Mouse (Mus musculus): ENCODE data around the gene Fam129a. TPM values are rescaled to one million over a fixed set of nuclear protein-coding genes. Genes with fewer than 3 reads are reported as not detected.
A peak's percentile ranks its signal among the peaks of the same experiment; 100 is the strongest.

The Fam129a gene
- total and polyA plus RNA-seq, 2 experiments from 2014 or later, result 1.7 to 2.6 TPM

GRCm38 (mm10) chr1:151571838-151572578 is 1.0 kb downstream of the Fam129a start:
- peak overlapping the region; percentile 41 for H3K4me3 ChIP-seq (ENCODE audit: low read length)
- 0 out of 2 replicates have a peak overlapping the region, but pooled peaks have one; percentile 33 for H3K9ac ChIP-seq (replicated peaks; ENCODE audit: low read length)
- H3K9me3 ChIP-seq (ENCODE audit: low read length), result no peaks in the 10 kb centered on the region
- no peak overlapping the region for H3K27ac ChIP-seq
- H3K4me2 ChIP-seq (ENCODE audit: low read depth, low read length), result peak overlapping the region; percentile 67
- TF ChIP-seq CTCF (IDR thresholded peaks at IDR 0.05; ENCODE audit: low read depth), result no peak
- peaks cover 5% of the 10 kb centered on the region for H3K4me1 ChIP-seq (ENCODE audit: insufficient read depth, low read length)
- 32% methylated on average over 10 of the region's 10 CpGs for WGBS
- peaks cover 13% of the 10 kb centered on the region; the same call in 1 of the 2 replicates for H3K27me3 ChIP-seq (ENCODE audit: insufficient read depth, low read length)
- no peaks in the 10 kb centered on the region for H3K36me3 ChIP-seq (ENCODE audit: insufficient read depth, low read length)
- DNase-seq (ENCODE audit: low spot score) (no peak), ATAC-seq (no peak)

DNA sequence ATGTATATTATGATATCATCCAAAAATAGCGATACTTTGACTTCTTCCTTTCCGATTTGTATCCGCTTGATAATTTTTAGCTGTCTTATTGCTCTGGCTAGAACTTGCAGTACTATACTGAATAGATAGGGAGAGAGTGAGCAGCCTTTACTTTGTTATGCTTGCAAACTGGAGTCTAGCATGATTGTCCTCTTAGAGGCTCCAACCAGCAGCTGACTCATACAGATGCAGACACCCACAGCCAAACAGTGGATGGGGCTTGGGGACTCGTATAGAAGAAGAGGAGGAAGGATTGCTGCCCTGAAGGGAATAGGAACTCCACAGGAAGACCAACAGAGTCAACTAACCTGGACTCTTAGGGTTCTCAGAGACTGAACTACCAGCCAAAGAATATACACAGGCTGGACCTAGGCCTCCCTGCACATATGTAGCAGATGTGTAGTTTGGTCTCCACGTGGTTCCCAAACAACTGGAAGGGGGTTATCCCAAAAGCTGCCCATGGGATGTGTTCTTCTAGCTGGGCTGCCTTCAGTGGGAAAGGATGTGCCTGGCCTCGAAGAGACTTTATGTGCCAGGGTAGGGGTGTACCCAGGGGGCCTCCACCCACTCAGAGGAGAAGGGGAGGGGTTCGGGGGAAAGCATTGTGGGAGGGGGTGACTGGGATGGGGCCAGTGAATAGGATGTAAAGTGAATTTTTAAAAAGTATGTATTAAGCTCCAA is 1.8 kb downstream of the Fam129a start:
- ATAC-seq (no peak), DNase-seq (ENCODE audit: low spot score) (no peak)
- Histone ChIP-seq H3K27me3 (ENCODE audit: insufficient read depth, low read length) (peaks cover 13% of the 10 kb centered on the region; the same call in 1 of the 2 replicates), H3K4me2 (ENCODE audit: low read depth, low read length) (no peak overlapping the region), H3K4me3 (ENCODE audit: low read length) (no peak overlapping the region), H3K27ac (no peak overlapping the region), H3K9me3 (ENCODE audit: low read length) (no peaks in the 10 kb centered on the region), H3K9ac (replicated peaks; ENCODE audit: low read length) (no peak overlapping the region), H3K4me1 (ENCODE audit: insufficient read depth, low read length) (peaks cover 5% of the 10 kb centered on the region), H3K36me3 (ENCODE audit: insufficient read depth, low read length) (no peaks in the 10 kb centered on the region)
- WGBS, result 72% methylated on average over 7 of the region's 7 CpGs
- 0 out of 2 replicates have a peak, but pooled peaks have one; percentile 7 for TF ChIP-seq CTCF (IDR thresholded peaks at IDR 0.05; ENCODE audit: low read depth)

DNA sequence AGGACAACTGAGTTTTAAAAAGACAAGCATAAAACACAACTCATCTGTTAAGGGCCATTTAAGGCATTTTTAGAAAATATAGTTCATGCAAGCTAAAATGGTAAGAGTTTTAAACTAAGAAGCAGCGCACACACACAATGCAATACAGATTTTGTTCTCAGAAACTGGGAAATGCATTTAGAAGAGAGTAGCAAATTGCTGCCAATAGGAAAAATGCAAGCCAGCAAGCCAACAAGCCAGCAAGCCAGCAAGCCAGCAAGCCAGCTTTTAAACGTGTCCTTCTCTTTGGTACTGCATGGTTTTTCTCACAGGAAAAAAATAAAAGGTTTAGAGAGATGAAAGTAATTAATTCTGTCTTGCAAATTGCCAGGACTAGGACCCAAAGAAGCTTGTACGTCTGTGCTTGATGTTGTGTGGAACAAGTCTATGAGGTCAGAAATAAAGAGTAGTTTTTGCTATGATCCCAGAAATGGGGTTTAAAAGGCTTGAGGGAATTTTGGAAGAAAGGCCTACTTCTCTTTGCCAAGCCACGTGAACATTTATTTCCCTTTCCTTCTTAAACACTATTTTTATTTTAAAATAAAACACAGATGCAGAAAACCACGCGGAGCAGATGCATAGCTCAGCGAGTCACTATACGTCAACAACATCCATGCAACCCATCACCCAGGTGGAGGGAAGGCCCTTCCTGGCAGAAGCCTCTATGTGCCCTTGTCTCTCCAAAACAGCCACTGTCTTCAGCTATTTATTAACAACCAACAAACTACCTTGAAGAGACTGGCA is 9.4 kb downstream of the Fam129a start:
- 66% methylated on average over 8 of the region's 8 CpGs for WGBS
- peak; percentile 44 for DNase-seq (ENCODE audit: low spot score)

DNA sequence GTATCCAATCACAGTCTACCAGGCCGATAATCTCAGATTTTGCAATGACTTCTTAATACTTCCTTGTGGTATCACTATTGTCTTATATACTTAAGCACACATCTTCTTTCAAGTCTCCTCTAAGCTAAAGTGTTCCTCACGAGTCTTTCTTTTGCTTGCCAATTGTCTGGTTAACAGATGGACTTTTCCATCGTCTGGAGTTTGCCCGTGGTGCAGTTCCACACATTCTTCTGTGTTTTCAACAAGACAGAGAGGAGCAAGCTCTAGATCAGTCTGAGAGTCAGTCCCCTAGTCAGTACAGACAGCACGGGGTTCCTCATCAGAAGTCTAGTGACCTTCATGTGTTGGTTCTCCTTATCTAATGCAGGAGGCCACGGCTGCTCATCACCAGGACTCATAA is 10.5 kb downstream of the Fam129a start:
- Histone ChIP-seq H3K4me1 (ENCODE audit: insufficient read depth, low read length) (no peaks in the 10 kb centered on the region), H3K27me3 (ENCODE audit: insufficient read depth, low read length) (no peaks in the 10 kb centered on the region), H3K9ac (replicated peaks; ENCODE audit: low read length) (no peak overlapping the region), H3K27ac (no peak overlapping the region), H3K4me3 (ENCODE audit: low read length) (no peak overlapping the region), H3K36me3 (ENCODE audit: insufficient read depth, low read length) (no peaks in the 10 kb centered on the region), H3K4me2 (ENCODE audit: low read depth, low read length) (no peak overlapping the region), H3K9me3 (ENCODE audit: low read length) (no peaks in the 10 kb centered on the region)
- DNase-seq (ENCODE audit: low spot score) (no peak), ATAC-seq (no peak)
- 87% methylated on average over 6 of the region's 6 CpGs for WGBS
- no peak for TF ChIP-seq CTCF (IDR thresholded peaks at IDR 0.05; ENCODE audit: low read depth)

More for the DNA sequence above, 9.4 kb downstream of the Fam129a start:
- Histone ChIP-seq H3K27ac (no peak overlapping the region), H3K4me1 (ENCODE audit: insufficient read depth, low read length) (no peaks in the 10 kb centered on the region), H3K9me3 (ENCODE audit: low read length) (no peaks in the 10 kb centered on the region), H3K4me2 (ENCODE audit: low read depth, low read length) (no peak overlapping the region), H3K27me3 (ENCODE audit: insufficient read depth, low read length) (no peaks in the 10 kb centered on the region), H3K4me3 (ENCODE audit: low read length) (no peak overlapping the region), H3K36me3 (ENCODE audit: insufficient read depth, low read length) (no peaks in the 10 kb centered on the region), H3K9ac (replicated peaks; ENCODE audit: low read length) (no peak overlapping the region)
- no peak for TF ChIP-seq CTCF (IDR thresholded peaks at IDR 0.05; ENCODE audit: low read depth)
- no peak for ATAC-seq

GRCm38 (mm10) chr1:151581977-151582376 is 11.0 kb downstream of the Fam129a start:
- Histone ChIP-seq H3K36me3 (ENCODE audit: insufficient read depth, low read length) (no peaks in the 10 kb centered on the region), H3K9me3 (ENCODE audit: low read length) (no peaks in the 10 kb centered on the region), H3K27me3 (ENCODE audit: insufficient read depth, low read length) (no peaks in the 10 kb centered on the region), H3K9ac (replicated peaks; ENCODE audit: low read length) (no peak overlapping the region), H3K4me1 (ENCODE audit: insufficient read depth, low read length) (no peaks in the 10 kb centered on the region), H3K4me3 (ENCODE audit: low read length) (no peak overlapping the region), H3K27ac (no peak overlapping the region), H3K4me2 (ENCODE audit: low read depth, low read length) (no peak overlapping the region)
- TF ChIP-seq CTCF (IDR thresholded peaks at IDR 0.05; ENCODE audit: low read depth), result no peak
- 81% methylated on average over 3 of the region's 4 CpGs for WGBS
- no peak for ATAC-seq
- DNase-seq (ENCODE audit: low spot score), result no peak

- H3K9me3 ChIP-seq (ENCODE audit: low read length), result no peaks in the 10 kb centered on the region
- H3K4me1 ChIP-seq (ENCODE audit: insufficient read depth, low read length), result no peaks in the 10 kb centered on the region
- 85% methylated on average over 8 of the region's 8 CpGs for WGBS
- H3K27ac ChIP-seq, result no peak overlapping the region
- ATAC-seq (no peak), DNase-seq (ENCODE audit: low spot score) (no peak)
- no peaks in the 10 kb centered on the region for H3K36me3 ChIP-seq (ENCODE audit: insufficient read depth, low read length)
- no peak overlapping the region for H3K4me2 ChIP-seq (ENCODE audit: low read depth, low read length)
- no peak overlapping the region for H3K9ac ChIP-seq (replicated peaks; ENCODE audit: low read length)
- TF ChIP-seq CTCF (IDR thresholded peaks at IDR 0.05; ENCODE audit: low read depth), result no peak
- no peaks in the 10 kb centered on the region for H3K27me3 ChIP-seq (ENCODE audit: insufficient read depth, low read length)
- no peak overlapping the region for H3K4me3 ChIP-seq (ENCODE audit: low read length)
These were observed 12.6 kb downstream of the Fam129a start for GRCm38 (mm10) chr1:151583457-151584181.

Measured in hindbrain, postnatal 0 days (tissue).